Mouse (Mus musculus) kidney, embryonic 14.5 days (tissue): ENCODE results near the gene Rab26. TPM values are rescaled to one million over a fixed set of nuclear protein-coding genes. Genes with fewer than 3 reads are reported as not detected.

Experiments used
- ATAC-seq: fragments of 200-750 bp; cut with Nextera tagmentation; 2 replicates; pipeline ENCODE4 v1.8.0; 2017; ENCODE audit warnings: moderate number of reproducible peaks, mild to moderate bottlenecking, moderate TSS enrichment, moderate library complexity; ENCODE audit not compliant: low FRiP score, low TSS enrichment
- H3K27ac ChIP-seq: fragments of 300-500 bp; sonication (generic); 2 replicates; pipeline ENCODE4 v1.5.1; 2014; ENCODE audit warnings: low read depth, mild to moderate bottlenecking, low read length, moderate library complexity, mixed read lengths
- H3K27me3 ChIP-seq: fragments of 300-500 bp; sonication (generic); 2 replicates; pipeline ENCODE4 v1.6.1; 2014; ENCODE audit warnings: mild to moderate bottlenecking, low read length; ENCODE audit not compliant: control insufficient read depth, insufficient read depth
- H3K36me3 ChIP-seq: fragments of 300-500 bp; sonication (generic); 2 replicates; pipeline ENCODE4 v1.6.1; 2014; ENCODE audit warnings: low read length, mixed read lengths; ENCODE audit not compliant: control insufficient read depth, insufficient read depth
- H3K4me1 ChIP-seq: fragments of 300-500 bp; sonication (generic); 2 replicates; pipeline ENCODE4 v1.6.1; 2014; ENCODE audit warnings: low read length, mixed read lengths; ENCODE audit not compliant: control insufficient read depth, insufficient read depth
- H3K4me2 ChIP-seq: fragments of 300-500 bp; sonication (generic); replicated peaks from 2 replicates; pipeline ENCODE4 v1.6.1; 2014; ENCODE audit warnings: low read depth, mild to moderate bottlenecking, low read length
- H3K4me3 ChIP-seq: fragments of 300-500 bp; sonication (generic); 2 replicates; pipeline ENCODE4 v1.5.1; 2014; ENCODE audit warnings: mild to moderate bottlenecking, low read length
- H3K9ac ChIP-seq: fragments of 300-500 bp; sonication (generic); 2 replicates; pipeline ENCODE4 v1.6.1; 2014; ENCODE audit warnings: low read depth, mild to moderate bottlenecking, low read length, moderate library complexity
- H3K9me3 ChIP-seq: fragments of 300-500 bp; sonication (generic); 2 replicates; pipeline ENCODE4 v1.6.1; 2016; ENCODE audit warnings: low read length; ENCODE audit not compliant: control insufficient read depth
- WGBS: fragments of 180-500 bp; shearing (Covaris S2); extraction: QIAGEN DNeasy Blood & Tissue Kit; methylation state at CpG from one replicate; pipeline ENCODE4 v1.1.7; 2014; 5-methylcytosine and 5-hydroxymethylcytosine counted together
- polyA plus RNA-seq: library from polyadenylated mRNA; unstranded; fragments of >200 nt; fragmentation: Nextera tagmentation; extraction: Ambion mirVana; gene quantifications from 2 replicates; pipeline ENCODE4 v1.2.1, GENCODE M21; 2014

Rab26 gene
- polyA plus RNA-seq, 1 experiment from 2014 or later: 2.7 TPM

DNA sequence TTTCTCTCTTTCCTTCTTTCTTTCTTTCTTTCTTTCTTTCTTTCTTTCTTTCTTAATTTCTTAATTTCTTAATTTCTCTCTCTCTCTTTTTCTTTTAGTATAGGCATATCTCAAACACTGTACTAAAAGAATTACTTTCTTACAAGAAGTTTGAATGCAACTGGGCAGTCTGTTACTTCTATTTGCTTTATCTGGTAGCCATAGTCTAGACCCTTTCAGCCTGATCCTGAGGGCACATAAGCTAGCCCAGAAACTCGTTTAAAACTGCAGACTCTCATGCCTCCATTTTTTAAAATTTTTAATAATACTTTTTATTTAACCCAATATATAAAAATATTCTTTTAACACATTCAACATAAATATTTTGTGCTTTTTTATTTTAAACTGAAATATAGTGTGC lies 54.6 kb downstream of the Rab26 start:
- no peak for ATAC-seq
- peak overlapping the region; percentile 35; the same call in 1 of the 2 replicates for H3K4me2 ChIP-seq
- no peaks in the 10 kb centered on the region for H3K9me3 ChIP-seq
- H3K27ac ChIP-seq: no peak overlapping the region
- H3K27me3 ChIP-seq: no peaks in the 10 kb centered on the region
- peaks cover 29% of the 10 kb centered on the region for H3K36me3 ChIP-seq
- WGBS: 18% methylated on average over 1 of the region's 1 CpGs
- peaks cover 11% of the 10 kb centered on the region for H3K4me1 ChIP-seq
- H3K4me3 ChIP-seq: peak overlapping the region; percentile 75; the same call in 1 of the 2 replicates
- no peak overlapping the region for H3K9ac ChIP-seq

DNA sequence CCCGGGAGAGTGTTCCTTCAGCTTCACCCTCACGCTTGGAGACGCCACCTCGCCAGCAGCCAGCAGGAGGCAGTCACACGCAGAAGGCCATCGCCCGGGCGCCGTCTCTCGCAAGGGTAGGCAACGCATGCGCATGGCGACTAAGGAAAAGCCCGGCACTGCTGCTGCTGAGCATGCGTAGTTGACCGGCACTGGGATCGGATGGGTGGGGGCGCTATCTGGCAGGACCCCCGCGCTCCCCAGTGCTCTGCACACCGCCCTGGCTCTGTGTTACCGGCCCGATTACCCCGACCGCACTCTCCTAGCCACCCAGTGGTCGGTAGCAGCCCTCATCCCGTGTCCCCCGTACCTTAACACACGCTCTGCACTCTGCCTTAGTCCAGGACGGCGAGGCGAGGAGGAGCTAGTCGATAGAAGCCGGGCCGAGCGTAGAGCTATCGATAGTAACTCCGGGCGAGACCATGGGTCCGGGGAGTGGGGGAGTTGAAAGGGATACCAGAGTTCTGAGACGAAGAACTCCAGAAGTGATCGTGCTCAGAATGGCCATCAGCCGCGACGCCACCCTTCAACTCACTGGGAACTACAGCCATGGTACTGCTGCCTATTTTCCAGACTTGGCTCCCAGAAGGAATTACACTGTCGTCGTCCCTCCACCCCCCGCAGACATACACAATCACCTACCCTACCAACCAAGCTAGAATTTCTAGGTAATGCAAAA lies 55.2 kb downstream of the Rab26 start, which contains the start of gene Mlst8:
Gene Mlst8 (minus strand): TSS at position 416 of the 718 bp plus-strand sequence.
- Histone ChIP-seq H3K36me3 (peaks cover 36% of the 10 kb centered on the region), H3K27ac (peak within 1 kb of the TSS; percentile 93), H3K9me3 (no peaks in the 10 kb centered on the region), H3K4me2 (peak within 1 kb of the TSS; percentile 64), H3K27me3 (no peaks in the 10 kb centered on the region), H3K4me3 (peak within 1 kb of the TSS; percentile 75), H3K9ac (peak within 1 kb of the TSS; percentile 81), H3K4me1 (peaks cover 17% of the 10 kb centered on the region)
- WGBS: under 1% methylated on average over 48 of the region's 48 CpGs
- ATAC-seq: peak; percentile 93

GRCm38 (mm10) chr17:24477985-24478600 lies 55.9 kb downstream of the Rab26 start:
- ATAC-seq: peak; percentile 17
- WGBS: 50% methylated on average over 11 of the region's 11 CpGs
- Histone ChIP-seq H3K36me3 (peaks cover 38% of the 10 kb centered on the region), H3K9ac (peak overlapping the region; percentile 81), H3K4me3 (peak overlapping the region; percentile 75), H3K9me3 (no peaks in the 10 kb centered on the region), H3K27me3 (no peaks in the 10 kb centered on the region), H3K4me2 (peak overlapping the region; percentile 64), H3K27ac (no peak overlapping the region), H3K4me1 (peaks cover 23% of the 10 kb centered on the region)

Other genes with a start within 250 kb of the Rab26 start
- gene Abca17, start 183.1 kb downstream of the Rab26 start, polyA plus RNA-seq: not detected in 2 replicates
- gene Abca3, start 182.3 kb downstream of the Rab26 start, polyA plus RNA-seq: 10.0 and 13.1 TPM in 2 replicates
- 306 and 312 TPM in 2 replicates for gene Rnps1, start 119.6 kb downstream of the Rab26 start, polyA plus RNA-seq
- 114 and 120 TPM in 2 replicates for gene Eci1, start 107.6 kb downstream of the Rab26 start, polyA plus RNA-seq
- 2.5 and 2.8 TPM in 2 replicates for gene Dnase1l2, start 91.1 kb downstream of the Rab26 start, polyA plus RNA-seq
- gene E4f1, start 63.9 kb downstream of the Rab26 start, polyA plus RNA-seq: 21.6 and 23.2 TPM in 2 replicates
- gene Pgp, start 63.8 kb downstream of the Rab26 start, polyA plus RNA-seq: 54.1 and 65.0 TPM in 2 replicates
- gene Bricd5, start 60.3 kb downstream of the Rab26 start, polyA plus RNA-seq: 0.71 and 1.6 TPM in 2 replicates
- 36.4 and 36.9 TPM in 2 replicates for gene Mlst8, start 55.1 kb downstream of the Rab26 start, polyA plus RNA-seq
- gene Caskin1, start 45.6 kb downstream of the Rab26 start, polyA plus RNA-seq: 1.6 and 1.8 TPM in 2 replicates
- gene Traf7, start 6.3 kb downstream of the Rab26 start, polyA plus RNA-seq: 69.0 and 88.5 TPM in 2 replicates
- 16.7 and 31.6 TPM in 2 replicates for gene Pkd1, start 15.6 kb upstream of the Rab26 start, polyA plus RNA-seq
- 48.3 and 55.4 TPM in 2 replicates for gene Tsc2, start 98.4 kb upstream of the Rab26 start, polyA plus RNA-seq
- 14.2 and 17.0 TPM in 2 replicates for gene Nthl1, start 98.5 kb upstream of the Rab26 start, polyA plus RNA-seq
- 86.1 and 95.5 TPM in 2 replicates for gene Slc9a3r2, start 116.1 kb upstream of the Rab26 start, polyA plus RNA-seq
- gene Npw, start 124.2 kb upstream of the Rab26 start, polyA plus RNA-seq: 0.66 TPM in 1 of 2 replicates, not detected in the other
- gene Zfp598, start 135.5 kb upstream of the Rab26 start, polyA plus RNA-seq: 25.3 and 34.4 TPM in 2 replicates
- 1.0 and 1.2 TPM in 2 replicates for gene Syngr3, start 155.7 kb upstream of the Rab26 start, polyA plus RNA-seq
- 48.1 and 54.4 TPM in 2 replicates for gene Gfer, start 161.9 kb upstream of the Rab26 start, polyA plus RNA-seq
- gene Noxo1, start 162.0 kb upstream of the Rab26 start, polyA plus RNA-seq: 3.1 and 3.5 TPM in 2 replicates
- 64.8 and 105 TPM in 2 replicates for gene Tbl3, start 173.4 kb upstream of the Rab26 start, polyA plus RNA-seq
- gene Rnf151, start 183.9 kb upstream of the Rab26 start, polyA plus RNA-seq: 0.62 TPM in 1 of 2 replicates, not detected in the other
- 1,741 and 1,827 TPM in 2 replicates for gene Rps2, start 183.9 kb upstream of the Rab26 start, polyA plus RNA-seq
- gene Ndufb10, start 190.3 kb upstream of the Rab26 start, polyA plus RNA-seq: 225 and 229 TPM in 2 replicates
- not detected in 2 replicates for gene Rpl3l, start 193.6 kb upstream of the Rab26 start, polyA plus RNA-seq
- gene Msrb1, start 202.4 kb upstream of the Rab26 start, polyA plus RNA-seq: 35.2 and 39.0 TPM in 2 replicates
- gene Hs3st6, start 218.8 kb upstream of the Rab26 start, polyA plus RNA-seq: 32.7 and 35.9 TPM in 2 replicates